Mouse (Mus musculus) CH12.LX (cell line): ENCODE measurements around the gene Eif1ad.

Experiments
- CTCF ChIP-seq, 2 experiments: IDR thresholded peaks in 1 of 2; conservative IDR thresholded peaks in 1 of 2; 2 replicates each; pipeline ENCODE4 v1.5.1; 2011 to 2012; ENCODE audit warnings: low read depth in 2 of 2, low read length in 2 of 2, improper control_type of control experiment in 1 of 2, inconsistent platforms in 1 of 2, mild to moderate bottlenecking in 1 of 2, moderate library complexity in 1 of 2
- EP300 ChIP-seq: IDR thresholded peaks from 2 replicates; pipeline ENCODE4 v1.6.1; 2011; ENCODE audit warnings: low read length, improper control_type of control experiment
- MEF2A ChIP-seq: IDR thresholded peaks from 2 replicates; pipeline ENCODE4 v1.6.1; 2014; ENCODE audit warnings: low read depth, mild to moderate bottlenecking, inconsistent platforms, low read length, improper control_type of control experiment, borderline replicate concordance
- MYC ChIP-seq: IDR thresholded peaks from 2 replicates; pipeline ENCODE4 v1.6.1; 2011; ENCODE audit warnings: low read depth, mild to moderate bottlenecking, improper control_type of control experiment, low read length
- POLR2A ChIP-seq: IDR thresholded peaks from 2 replicates; pipeline ENCODE4 v1.6.1; 2011; ENCODE audit warnings: low read depth, mild to moderate bottlenecking, improper control_type of control experiment, low read length
- RAD21 ChIP-seq: IDR thresholded peaks from 2 replicates; pipeline ENCODE4 v1.6.1; 2011; ENCODE audit warnings: low read depth, mild to moderate bottlenecking, low read length, improper control_type of control experiment, moderate library complexity
- TBP ChIP-seq: conservative IDR thresholded peaks from 2 replicates; pipeline ENCODE4 v1.6.1; 2011; ENCODE audit warnings: low read depth, low read length, improper control_type of control experiment
- TCF12 ChIP-seq: IDR thresholded peaks from 2 replicates; pipeline ENCODE4 v1.6.1; 2014; ENCODE audit warnings: low read depth, mild to moderate bottlenecking, inconsistent platforms, low read length, improper control_type of control experiment

DNA sequence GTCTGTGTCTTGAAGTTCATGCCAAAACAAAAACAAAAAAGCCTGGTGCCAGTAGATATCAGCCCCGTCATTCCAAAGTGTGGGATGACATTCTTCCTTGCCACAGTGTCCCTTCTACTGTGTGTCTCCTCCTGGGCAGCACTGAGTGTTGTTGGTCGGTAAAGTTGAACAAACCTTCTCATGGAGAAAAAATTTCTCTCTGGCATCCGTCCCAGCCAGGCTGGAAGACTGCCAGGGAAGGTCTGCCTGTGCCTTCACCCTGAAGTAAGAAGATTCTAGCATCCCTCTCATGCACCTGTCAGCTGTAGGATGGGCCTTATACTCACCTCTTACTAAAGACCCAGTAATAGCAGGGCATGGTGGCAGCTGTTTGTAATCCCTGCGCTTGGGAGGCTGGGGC is 26.4 kb downstream of the Eif1ad start:
- TF ChIP-seq POLR2A (no peak), MEF2A (no peak), RAD21 (no peak), TCF12 (no peak), TBP (no peak), CTCF (conservative IDR thresholded peaks at IDR 0.05 in 1 of 2, IDR thresholded peaks at IDR 0.05 in 1 of 2; ENCODE audit: low read depth in 2 of 2, low read length in 2 of 2) (no peak), EP300 (no peak), MYC (no peak)
